Mouse (Mus musculus) liver, embryonic 14.5 days (tissue): ENCODE results near the gene Dnajc1.

Source experiments
- CTCF ChIP-seq: IDR thresholded peaks from 2 replicates; pipeline ENCODE4 v1.5.1; 2016; ENCODE audit warnings: antibody characterized with exemption, low read depth, control low read depth
- EP300 ChIP-seq: IDR thresholded peaks from 2 replicates; pipeline ENCODE4 v1.6.1; 2016; ENCODE audit warnings: antibody characterized with exemption, low read depth

- TF ChIP-seq CTCF (no peak), EP300 (no peak)
These were observed 3.0 kb downstream of the Dnajc1 start for GRCm38 (mm10) chr2:18389631-18390030.
